Mouse (Mus musculus): ENCODE measurements around the gene Plxdc1.

Gene Plxdc1

DNA sequence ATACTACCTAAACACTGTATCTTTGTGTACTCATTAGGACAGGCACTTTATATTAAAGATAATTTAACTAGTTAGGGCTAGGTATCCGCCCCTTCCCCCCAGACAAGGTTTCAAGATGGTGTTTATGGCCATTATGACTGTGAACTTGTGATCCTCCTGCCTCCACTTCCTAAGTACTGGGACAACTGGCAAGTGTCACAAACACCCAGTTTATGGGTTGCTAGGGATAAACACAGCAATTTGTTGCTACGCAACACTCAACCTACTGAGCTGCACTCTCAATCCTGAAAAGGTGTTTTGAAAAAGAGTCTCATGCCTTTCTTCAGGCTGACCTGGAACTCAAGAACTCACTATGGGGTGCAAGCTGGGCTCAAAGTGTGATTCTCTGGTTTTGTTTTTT is 108.9 kb downstream of the Plxdc1 start:
- DNase-seq (ENCODE audit: extremely low spot score, low read depth, low spot score): peak; percentile 74

- DNase-seq (ENCODE audit: extremely low spot score, low read depth, low spot score): no peak
These were observed 111.8 kb downstream of the Plxdc1 start for GRCm38 (mm10) chr11:97874396-97874795.

Data from hindlimb bud, embryonic 11.5 days (tissue).